Mouse (Mus musculus): ENCODE measurements around the gene Cbx7. TPM values are rescaled to one million over a fixed set of nuclear protein-coding genes. Genes with fewer than 3 reads are reported as not detected.
A peak's percentile ranks its signal among the peaks of the same experiment; 100 is the strongest.

Gene Cbx7
- polyA plus RNA-seq, 1 experiment from 2014 or later, result 5.7 TPM

DNA sequence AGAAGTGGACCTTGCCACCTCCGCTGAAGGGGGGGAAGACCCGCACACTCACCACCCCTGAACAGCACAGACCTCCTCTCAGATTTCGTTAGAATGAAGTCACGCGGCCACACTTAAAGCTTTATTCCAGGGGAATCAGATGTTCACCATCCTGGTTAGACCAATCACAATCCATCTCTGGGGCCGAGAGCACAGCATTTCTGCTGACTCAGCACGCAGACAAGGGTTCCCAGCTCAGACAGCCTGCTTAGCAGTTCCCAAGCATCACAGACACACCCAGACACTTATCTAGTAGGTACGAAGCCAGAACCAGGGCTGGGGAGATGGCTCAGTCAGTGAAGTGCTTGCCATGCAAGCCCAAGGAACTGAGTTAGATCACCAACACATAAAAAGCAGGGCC is 15.3 kb upstream of the Cbx7 start:
- 0 out of 2 replicates have a peak, but pooled peaks cover 4% of the 10 kb centered on the region for H3K4me1 ChIP-seq (ENCODE audit: control insufficient read depth, insufficient read depth, low read length)
- H3K9ac ChIP-seq (ENCODE audit: low read length), result no peak overlapping the region
- ATAC-seq (ENCODE audit: insufficient read depth, low FRiP score), result no peak
- no peak overlapping the region for H3K4me2 ChIP-seq (ENCODE audit: low read depth, low read length)
- no peaks in the 10 kb centered on the region for H3K36me3 ChIP-seq (ENCODE audit: control insufficient read depth, insufficient read depth, low read length)
- no peak overlapping the region for H3K27ac ChIP-seq (ENCODE audit: low read length)
- 68% methylated on average over 8 of the region's 8 CpGs for WGBS
- no peaks in the 10 kb centered on the region for H3K9me3 ChIP-seq (replicated peaks; ENCODE audit: control insufficient read depth, low read length)
- H3K4me3 ChIP-seq (replicated peaks; ENCODE audit: low read length), result no peak overlapping the region
- H3K27me3 ChIP-seq (ENCODE audit: control insufficient read depth, insufficient read depth, low read length), result no peaks in the 10 kb centered on the region

DNA sequence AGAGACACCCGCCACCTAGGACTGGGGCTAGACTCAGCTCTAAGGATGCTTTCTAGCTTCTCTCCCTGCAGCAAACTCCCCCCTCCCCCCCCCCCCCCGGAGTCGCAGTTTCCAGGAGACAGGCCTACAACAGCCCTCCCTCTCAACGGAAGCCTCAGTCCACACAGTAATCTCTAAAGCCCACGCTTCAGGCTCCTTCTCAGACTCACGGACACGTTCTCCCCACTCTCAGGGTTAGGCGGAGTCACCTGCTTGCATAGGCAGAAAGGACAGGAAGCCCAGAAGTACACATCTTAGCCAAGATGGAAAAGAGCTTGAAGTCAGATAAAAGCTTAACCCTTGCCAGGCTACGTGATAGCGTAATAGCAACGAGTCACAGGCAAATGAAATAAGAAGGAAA is 14.6 kb upstream of the Cbx7 start:
- Histone ChIP-seq H3K4me1 (ENCODE audit: control insufficient read depth, insufficient read depth, low read length) (0 out of 2 replicates have a peak, but pooled peaks cover 4% of the 10 kb centered on the region), H3K27me3 (ENCODE audit: control insufficient read depth, insufficient read depth, low read length) (no peaks in the 10 kb centered on the region), H3K4me2 (ENCODE audit: low read depth, low read length) (no peak overlapping the region), H3K27ac (ENCODE audit: low read length) (no peak overlapping the region), H3K9me3 (replicated peaks; ENCODE audit: control insufficient read depth, low read length) (no peaks in the 10 kb centered on the region), H3K4me3 (replicated peaks; ENCODE audit: low read length) (no peak overlapping the region), H3K36me3 (ENCODE audit: control insufficient read depth, insufficient read depth, low read length) (no peaks in the 10 kb centered on the region), H3K9ac (ENCODE audit: low read length) (no peak overlapping the region)
- ATAC-seq (ENCODE audit: insufficient read depth, low FRiP score), result no peak
- WGBS, result 45% methylated on average over 11 of the region's 11 CpGs

DNA sequence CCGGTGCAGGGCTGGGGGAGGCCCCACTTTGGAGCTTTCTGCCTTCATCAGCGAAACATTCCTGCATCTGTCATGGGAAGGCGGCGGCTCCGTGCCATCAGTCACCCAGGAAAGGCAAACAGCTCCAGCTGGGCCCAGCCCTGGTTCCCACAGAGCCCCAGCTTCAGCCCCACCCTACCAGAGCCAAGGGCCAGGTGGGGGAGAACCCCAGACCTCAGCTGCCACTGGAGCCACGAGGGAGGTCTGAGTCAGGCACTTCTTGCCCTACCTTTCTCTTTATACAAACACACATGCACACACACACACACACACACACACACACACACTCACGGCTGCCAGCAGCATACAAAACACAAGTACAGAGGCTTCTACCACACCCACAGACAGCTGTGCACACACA is 13.2 kb upstream of the Cbx7 start:
- ATAC-seq (ENCODE audit: insufficient read depth, low FRiP score), result peak; percentile 96
- no peak overlapping the region for H3K4me3 ChIP-seq (replicated peaks; ENCODE audit: low read length)
- peak overlapping the region; percentile 66 for H3K27ac ChIP-seq (ENCODE audit: low read length)
- no peaks in the 10 kb centered on the region for H3K36me3 ChIP-seq (ENCODE audit: control insufficient read depth, insufficient read depth, low read length)
- H3K9me3 ChIP-seq (replicated peaks; ENCODE audit: control insufficient read depth, low read length), result no peaks in the 10 kb centered on the region
- H3K9ac ChIP-seq (ENCODE audit: low read length), result no peak overlapping the region
- no peaks in the 10 kb centered on the region for H3K27me3 ChIP-seq (ENCODE audit: control insufficient read depth, insufficient read depth, low read length)
- no peak overlapping the region for H3K4me2 ChIP-seq (ENCODE audit: low read depth, low read length)
- WGBS, result 12% methylated on average over 7 of the region's 7 CpGs
- 0 out of 2 replicates have a peak, but pooled peaks cover 4% of the 10 kb centered on the region for H3K4me1 ChIP-seq (ENCODE audit: control insufficient read depth, insufficient read depth, low read length)

DNA sequence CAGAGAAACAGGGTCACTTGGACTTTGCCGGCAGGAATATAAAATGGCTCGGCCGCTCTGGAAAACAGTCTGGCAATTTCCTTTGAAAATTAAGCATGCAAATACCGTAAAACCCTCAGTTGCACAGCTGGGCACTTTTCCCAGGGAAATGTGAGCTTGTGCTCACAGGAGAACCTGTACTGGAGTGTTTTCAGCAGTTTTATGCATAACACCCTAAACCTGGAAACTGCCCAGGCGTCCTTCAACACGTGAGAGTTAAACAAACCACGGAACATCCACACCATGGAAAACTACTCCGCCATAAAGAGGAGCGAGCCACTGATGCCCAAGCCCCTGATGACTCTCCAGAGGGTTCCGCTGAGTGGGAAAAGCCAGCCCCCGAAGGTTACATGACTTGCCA is 9.8 kb upstream of the Cbx7 start:
- ATAC-seq (ENCODE audit: insufficient read depth, low FRiP score), result no peak
- Histone ChIP-seq H3K36me3 (ENCODE audit: control insufficient read depth, insufficient read depth, low read length) (no peaks in the 10 kb centered on the region), H3K4me3 (replicated peaks; ENCODE audit: low read length) (no peak overlapping the region), H3K9ac (ENCODE audit: low read length) (no peak overlapping the region), H3K4me2 (ENCODE audit: low read depth, low read length) (no peak overlapping the region), H3K27me3 (ENCODE audit: control insufficient read depth, insufficient read depth, low read length) (no peaks in the 10 kb centered on the region), H3K27ac (ENCODE audit: low read length) (no peak overlapping the region), H3K9me3 (replicated peaks; ENCODE audit: control insufficient read depth, low read length) (no peaks in the 10 kb centered on the region), H3K4me1 (ENCODE audit: control insufficient read depth, insufficient read depth, low read length) (0 out of 2 replicates have a peak, but pooled peaks cover 4% of the 10 kb centered on the region)
- WGBS, result 65% methylated on average over 11 of the region's 11 CpGs

DNA sequence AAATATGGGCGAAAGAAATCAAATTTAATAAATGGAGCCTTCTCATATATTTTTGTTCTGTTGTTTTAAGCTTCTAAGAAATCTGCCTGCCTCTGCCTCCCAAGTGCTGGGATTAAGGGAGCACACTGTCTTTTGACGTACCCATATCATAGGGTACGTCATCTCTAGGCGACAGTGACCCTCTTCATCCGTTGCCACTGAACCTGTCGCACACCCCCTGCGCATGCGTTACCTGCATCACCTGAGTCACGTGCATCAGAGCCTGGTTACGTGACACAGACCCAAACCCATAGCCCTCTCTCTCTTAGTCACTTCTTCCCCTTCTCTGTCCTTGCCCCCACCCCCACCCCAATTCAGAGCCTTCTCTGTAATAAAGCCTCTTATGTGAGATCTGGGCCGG is 1.3 kb upstream of the Cbx7 start:
- Histone ChIP-seq H3K9ac (ENCODE audit: low read length) (no peak overlapping the region), H3K36me3 (ENCODE audit: control insufficient read depth, insufficient read depth, low read length) (no peaks in the 10 kb centered on the region), H3K4me1 (ENCODE audit: control insufficient read depth, insufficient read depth, low read length) (no peaks in the 10 kb centered on the region), H3K9me3 (replicated peaks; ENCODE audit: control insufficient read depth, low read length) (no peaks in the 10 kb centered on the region), H3K4me2 (ENCODE audit: low read depth, low read length) (no peak overlapping the region), H3K4me3 (replicated peaks; ENCODE audit: low read length) (no peak overlapping the region), H3K27me3 (ENCODE audit: control insufficient read depth, insufficient read depth, low read length) (no peaks in the 10 kb centered on the region), H3K27ac (ENCODE audit: low read length) (no peak overlapping the region)
- WGBS, result 93% methylated on average over 11 of the region's 11 CpGs
- ATAC-seq (ENCODE audit: insufficient read depth, low FRiP score), result no peak

DNA sequence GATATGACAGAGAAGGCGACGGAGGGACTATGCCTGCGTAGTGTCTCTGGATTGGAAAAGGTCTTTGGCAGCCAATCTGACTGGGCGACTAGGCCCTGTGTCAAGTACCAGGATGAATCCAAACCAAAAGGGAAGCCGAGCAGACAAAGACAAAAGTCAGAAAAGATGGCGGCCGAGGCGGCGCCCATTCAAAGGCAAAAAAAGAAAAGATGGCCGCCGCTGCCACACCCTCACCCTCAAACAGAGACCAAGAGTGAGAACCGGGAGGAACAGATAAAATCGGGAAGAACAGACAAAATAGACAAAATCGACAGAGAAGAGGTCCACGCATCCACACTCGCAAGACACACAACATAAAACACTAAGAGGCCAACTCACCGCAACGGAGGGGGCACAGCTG is 428 bp downstream of the Cbx7 start:
- Histone ChIP-seq H3K36me3 (ENCODE audit: control insufficient read depth, insufficient read depth, low read length) (no peaks in the 10 kb centered on the region), H3K4me1 (ENCODE audit: control insufficient read depth, insufficient read depth, low read length) (no peaks in the 10 kb centered on the region), H3K4me3 (replicated peaks; ENCODE audit: low read length) (no peak overlapping the region), H3K4me2 (ENCODE audit: low read depth, low read length) (no peak overlapping the region), H3K27ac (ENCODE audit: low read length) (no peak overlapping the region), H3K9me3 (replicated peaks; ENCODE audit: control insufficient read depth, low read length) (no peaks in the 10 kb centered on the region), H3K9ac (ENCODE audit: low read length) (no peak overlapping the region), H3K27me3 (ENCODE audit: control insufficient read depth, insufficient read depth, low read length) (no peaks in the 10 kb centered on the region)
- ATAC-seq (ENCODE audit: insufficient read depth, low FRiP score), result no peak
- 95% methylated on average over 18 of the region's 18 CpGs for WGBS

DNA sequence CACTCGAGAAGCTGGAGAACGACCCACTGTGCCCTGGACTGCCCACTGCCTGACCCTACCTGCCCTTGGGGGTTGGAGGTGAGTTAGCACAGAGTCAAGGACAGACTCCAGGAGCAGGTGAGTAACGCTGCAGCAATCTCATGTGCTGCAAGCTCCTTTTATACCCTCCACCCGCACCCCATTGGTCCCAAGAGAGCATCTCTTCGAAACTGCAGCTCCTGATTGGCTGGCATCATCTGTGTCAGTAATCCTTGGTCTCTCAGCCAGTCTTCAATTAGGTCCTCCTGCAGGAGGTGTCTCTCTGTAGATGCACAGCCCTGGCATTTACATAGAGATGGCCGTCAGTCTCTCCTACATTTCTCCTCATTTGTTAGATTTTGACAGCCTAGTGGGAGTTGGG is 3.6 kb downstream of the Cbx7 start:
- Histone ChIP-seq H3K27ac (ENCODE audit: low read length) (no peak overlapping the region), H3K4me1 (ENCODE audit: control insufficient read depth, insufficient read depth, low read length) (no peaks in the 10 kb centered on the region), H3K9me3 (replicated peaks; ENCODE audit: control insufficient read depth, low read length) (no peaks in the 10 kb centered on the region), H3K36me3 (ENCODE audit: control insufficient read depth, insufficient read depth, low read length) (no peaks in the 10 kb centered on the region), H3K9ac (ENCODE audit: low read length) (no peak overlapping the region), H3K4me3 (replicated peaks; ENCODE audit: low read length) (no peak overlapping the region), H3K4me2 (ENCODE audit: low read depth, low read length) (no peak overlapping the region), H3K27me3 (ENCODE audit: control insufficient read depth, insufficient read depth, low read length) (no peaks in the 10 kb centered on the region)
- WGBS, result 79% methylated on average over 6 of the region's 6 CpGs
- no peak for ATAC-seq (ENCODE audit: insufficient read depth, low FRiP score)

DNA sequence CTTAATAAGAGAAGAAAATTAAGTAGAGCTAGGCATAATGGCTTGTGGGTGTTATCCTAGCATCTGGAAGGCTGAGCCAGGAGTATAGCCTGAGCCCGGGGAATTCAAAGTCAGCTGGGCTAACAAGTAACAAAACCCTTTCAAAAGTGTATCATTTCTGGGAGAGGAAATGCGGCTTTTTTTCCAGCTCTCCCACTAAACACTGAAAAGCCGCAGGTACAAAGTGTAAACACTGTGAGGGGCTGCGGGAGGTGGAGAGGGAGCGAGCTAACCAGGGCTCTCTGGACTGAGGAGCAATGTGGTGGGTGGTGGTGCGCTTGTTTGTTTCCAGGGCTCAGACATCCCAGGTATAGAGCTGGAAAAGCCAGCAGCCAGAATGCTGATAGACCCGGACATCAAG is 6.5 kb downstream of the Cbx7 start:
- no peaks in the 10 kb centered on the region for H3K4me1 ChIP-seq (ENCODE audit: control insufficient read depth, insufficient read depth, low read length)
- H3K4me3 ChIP-seq (replicated peaks; ENCODE audit: low read length), result no peak overlapping the region
- H3K9ac ChIP-seq (ENCODE audit: low read length), result no peak overlapping the region
- no peaks in the 10 kb centered on the region for H3K9me3 ChIP-seq (replicated peaks; ENCODE audit: control insufficient read depth, low read length)
- 51% methylated on average over 7 of the region's 7 CpGs for WGBS
- H3K27ac ChIP-seq (ENCODE audit: low read length), result no peak overlapping the region
- no peaks in the 10 kb centered on the region for H3K36me3 ChIP-seq (ENCODE audit: control insufficient read depth, insufficient read depth, low read length)
- H3K4me2 ChIP-seq (ENCODE audit: low read depth, low read length), result no peak overlapping the region
- no peaks in the 10 kb centered on the region for H3K27me3 ChIP-seq (ENCODE audit: control insufficient read depth, insufficient read depth, low read length)
- no peak for ATAC-seq (ENCODE audit: insufficient read depth, low FRiP score)

DNA sequence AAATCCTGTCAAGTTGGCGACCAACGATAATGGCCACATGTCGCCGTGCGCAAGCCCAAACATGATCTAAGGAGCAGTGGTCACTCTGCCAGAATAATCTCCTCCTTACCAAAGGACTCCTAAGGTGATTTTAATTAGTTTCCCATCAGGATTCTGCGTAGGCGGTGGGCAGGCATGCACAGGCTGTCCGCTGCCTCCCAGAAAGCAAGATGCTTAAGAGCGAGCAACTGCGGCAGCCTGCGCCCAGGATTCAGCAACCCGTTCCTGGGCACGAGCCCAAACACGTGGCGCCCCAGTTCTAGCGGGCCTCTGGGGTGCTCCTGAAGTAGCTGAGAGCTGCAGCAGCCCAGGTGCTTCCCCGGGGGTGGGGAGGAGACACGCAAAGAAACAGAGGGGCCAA is 8.3 kb downstream of the Cbx7 start:
- no peaks in the 10 kb centered on the region for H3K36me3 ChIP-seq (ENCODE audit: control insufficient read depth, insufficient read depth, low read length)
- H3K27me3 ChIP-seq (ENCODE audit: control insufficient read depth, insufficient read depth, low read length), result no peaks in the 10 kb centered on the region
- no peaks in the 10 kb centered on the region for H3K9me3 ChIP-seq (replicated peaks; ENCODE audit: control insufficient read depth, low read length)
- 86% methylated on average over 18 of the region's 18 CpGs for WGBS
- H3K9ac ChIP-seq (ENCODE audit: low read length), result no peak overlapping the region
- H3K4me3 ChIP-seq (replicated peaks; ENCODE audit: low read length), result no peak overlapping the region
- ATAC-seq (ENCODE audit: insufficient read depth, low FRiP score), result no peak
- no peak overlapping the region for H3K27ac ChIP-seq (ENCODE audit: low read length)
- H3K4me2 ChIP-seq (ENCODE audit: low read depth, low read length), result no peak overlapping the region
- H3K4me1 ChIP-seq (ENCODE audit: control insufficient read depth, insufficient read depth, low read length), result 0 out of 2 replicates have a peak, but pooled peaks cover 2% of the 10 kb centered on the region

Data from stomach, embryonic 16.5 days (tissue).